Mouse (Mus musculus): ENCODE results near the gene Lrrc57. TPM values are rescaled to one million over a fixed set of nuclear protein-coding genes. Genes with fewer than 3 reads are reported as not detected.

Lrrc57 gene
- polyA plus RNA-seq, 1 experiment from 2014 or later = 26.0 TPM

DNA sequence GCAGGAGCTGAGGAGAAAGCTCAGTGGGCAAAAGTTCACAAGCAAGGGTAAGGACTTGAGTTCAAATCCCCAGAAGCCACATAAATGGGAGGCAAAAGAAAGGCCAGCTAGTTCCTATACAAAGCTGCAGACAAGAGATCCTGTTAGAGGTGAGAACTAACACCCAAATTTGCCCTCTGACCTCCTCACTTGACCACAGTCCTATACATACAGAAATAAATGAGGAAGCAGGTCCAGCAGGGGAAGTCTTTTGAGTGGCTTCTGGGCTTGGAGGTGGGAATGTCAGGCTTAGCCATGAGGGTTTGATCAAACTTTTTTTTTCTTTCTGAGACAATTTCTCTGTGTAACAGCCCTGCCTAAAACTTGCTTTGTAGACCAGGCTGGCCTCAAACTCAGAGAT is 13.6 kb upstream of the Lrrc57 start:
- ATAC-seq (replicated peaks; ENCODE audit: insufficient number of reproducible peaks, low FRiP score, low TSS enrichment, low read depth) (no peak), DNase-seq (ENCODE audit: low spot score) (no peak)
- Histone ChIP-seq H3K36me3 (replicated peaks; ENCODE audit: control insufficient read depth, insufficient read depth, low read depth, low read length) (no peaks in the 10 kb centered on the region; the same call in 1 of the 2 replicates), H3K4me1 (ENCODE audit: control insufficient read depth, insufficient read depth, low read length) (no peaks in the 10 kb centered on the region), H3K27ac (replicated peaks; ENCODE audit: low read depth, low read length) (no peak overlapping the region), H3K27me3 (ENCODE audit: control insufficient read depth, insufficient read depth, low read length) (no peaks in the 10 kb centered on the region), H3K4me3 (ENCODE audit: low read depth, low read length) (no peak overlapping the region), H3K9me3 (replicated peaks; ENCODE audit: control insufficient read depth, low read length) (no peaks in the 10 kb centered on the region), H3K9ac (replicated peaks; ENCODE audit: low read length) (no peak overlapping the region), H3K4me2 (ENCODE audit: low read depth, low read length) (no peak overlapping the region)

DNA sequence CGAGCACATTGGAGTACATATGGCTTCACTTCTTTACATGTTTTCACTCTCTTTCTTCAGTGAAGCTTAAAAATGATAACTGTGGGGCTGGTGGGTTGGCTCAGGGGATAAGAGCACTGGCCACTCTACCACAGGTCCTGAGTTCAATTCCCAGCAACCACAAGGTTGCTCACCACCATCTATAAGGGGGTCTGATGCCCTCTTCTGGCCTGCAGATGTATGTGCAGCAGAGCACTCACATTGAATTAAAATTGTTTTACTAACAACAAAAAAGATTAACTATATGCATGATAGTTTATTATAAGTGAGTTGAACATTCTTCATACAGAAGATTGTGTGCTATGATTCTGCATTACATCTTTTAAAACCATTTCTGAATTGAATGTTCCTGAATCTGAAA is 10.2 kb upstream of the Lrrc57 start:
- no peak for ATAC-seq (replicated peaks; ENCODE audit: insufficient number of reproducible peaks, low FRiP score, low TSS enrichment, low read depth)
- no peak overlapping the region for H3K4me2 ChIP-seq (ENCODE audit: low read depth, low read length)
- H3K9ac ChIP-seq (replicated peaks; ENCODE audit: low read length) = no peak overlapping the region
- no peaks in the 10 kb centered on the region for H3K27me3 ChIP-seq (ENCODE audit: control insufficient read depth, insufficient read depth, low read length)
- no peak overlapping the region for H3K4me3 ChIP-seq (ENCODE audit: low read depth, low read length)
- 88% methylated on average over 1 of the region's 1 CpGs for WGBS
- no peaks in the 10 kb centered on the region for H3K9me3 ChIP-seq (replicated peaks; ENCODE audit: control insufficient read depth, low read length)
- H3K4me1 ChIP-seq (ENCODE audit: control insufficient read depth, insufficient read depth, low read length) = no peaks in the 10 kb centered on the region
- no peak overlapping the region for H3K27ac ChIP-seq (replicated peaks; ENCODE audit: low read depth, low read length)
- no peak for DNase-seq (ENCODE audit: low spot score)
- no peaks in the 10 kb centered on the region; the same call in 1 of the 2 replicates for H3K36me3 ChIP-seq (replicated peaks; ENCODE audit: control insufficient read depth, insufficient read depth, low read depth, low read length)

DNA sequence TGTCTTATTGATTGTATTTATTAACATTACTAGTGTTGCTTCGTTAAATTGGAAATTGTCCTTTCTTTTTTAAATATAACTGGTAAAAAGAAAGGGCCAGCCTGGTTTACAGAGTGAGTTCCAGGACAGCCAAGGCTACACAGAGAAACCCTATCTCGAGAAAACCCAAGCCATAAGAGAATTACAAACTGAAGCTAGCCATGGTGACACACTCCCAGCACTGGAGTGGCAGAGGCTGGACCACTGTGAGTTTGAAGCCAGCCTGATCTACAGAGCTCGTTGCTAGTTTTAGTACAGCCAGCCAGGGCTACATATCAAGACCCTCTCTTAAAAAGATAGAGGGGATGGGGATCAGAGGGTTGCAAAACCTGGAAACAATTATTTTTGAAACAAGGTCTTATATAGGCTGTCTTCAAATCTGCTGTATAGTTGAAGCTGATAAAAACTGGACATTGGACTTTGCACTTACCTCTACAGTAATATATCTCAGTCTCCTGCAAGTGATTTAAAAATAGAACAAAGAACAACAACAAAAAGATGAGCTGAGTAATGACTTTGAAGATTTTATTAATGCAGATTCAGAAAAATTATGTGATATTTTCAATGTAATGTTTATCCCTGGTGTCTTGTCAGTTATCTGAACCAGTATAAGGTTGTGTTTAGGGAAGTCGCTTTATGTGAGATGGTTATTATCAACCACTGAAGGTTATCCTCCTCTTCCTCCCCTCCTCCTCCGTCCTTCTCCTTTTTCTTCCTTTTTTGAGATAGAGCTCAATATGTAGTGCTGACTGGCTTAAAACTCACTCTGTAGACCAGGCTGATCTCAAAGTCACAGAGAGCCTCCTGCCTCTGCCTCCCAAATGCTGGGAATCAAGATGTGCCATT is 7.2 kb upstream of the Lrrc57 start:
- Histone ChIP-seq H3K36me3 (replicated peaks; ENCODE audit: control insufficient read depth, insufficient read depth, low read depth, low read length) (no peaks in the 10 kb centered on the region; the same call in none of the 2 replicates), H3K4me2 (ENCODE audit: low read depth, low read length) (no peak overlapping the region), H3K4me1 (ENCODE audit: control insufficient read depth, insufficient read depth, low read length) (no peaks in the 10 kb centered on the region), H3K27ac (replicated peaks; ENCODE audit: low read depth, low read length) (no peak overlapping the region), H3K9ac (replicated peaks; ENCODE audit: low read length) (no peak overlapping the region), H3K27me3 (ENCODE audit: control insufficient read depth, insufficient read depth, low read length) (no peaks in the 10 kb centered on the region), H3K4me3 (ENCODE audit: low read depth, low read length) (no peak overlapping the region), H3K9me3 (replicated peaks; ENCODE audit: control insufficient read depth, low read length) (no peaks in the 10 kb centered on the region)
- DNase-seq (ENCODE audit: low spot score) = no peak
- ATAC-seq (replicated peaks; ENCODE audit: insufficient number of reproducible peaks, low FRiP score, low TSS enrichment, low read depth) = no peak
- 88% methylated on average over 5 of the region's 5 CpGs for WGBS

DNA sequence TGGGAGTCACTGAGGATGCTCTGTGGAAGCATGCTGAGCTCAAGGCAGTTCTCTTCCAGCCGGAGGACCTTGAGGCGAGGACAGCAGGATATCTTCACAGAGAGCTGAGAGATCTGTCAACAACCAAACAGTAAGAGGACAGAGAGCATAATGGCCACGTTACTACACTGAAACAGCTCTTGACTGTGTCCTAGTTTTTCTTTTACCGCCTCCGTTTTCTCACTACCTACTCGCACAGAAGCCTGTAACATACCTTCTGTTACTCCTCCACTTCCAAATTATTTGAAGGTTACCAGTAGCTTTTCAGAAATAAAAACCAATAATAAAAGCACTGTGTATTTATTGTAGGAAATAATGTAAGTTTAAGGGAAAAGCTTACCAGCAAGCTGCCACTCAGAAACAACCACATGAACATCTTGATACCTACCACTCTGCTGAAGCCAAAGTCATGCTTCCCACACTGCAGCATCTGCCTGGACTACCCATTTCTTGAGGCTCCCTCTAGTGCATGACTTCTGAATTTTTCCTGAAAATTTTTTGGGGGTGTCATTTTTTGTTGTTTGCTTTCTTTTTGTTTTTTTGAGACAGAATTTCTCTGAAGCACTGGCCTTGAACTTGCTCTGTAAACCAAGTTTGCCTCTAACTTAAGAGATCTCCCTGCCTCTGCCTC is 3.2 kb downstream of the Lrrc57 start:
- no peaks in the 10 kb centered on the region for H3K27me3 ChIP-seq (ENCODE audit: control insufficient read depth, insufficient read depth, low read length)
- no peaks in the 10 kb centered on the region for H3K9me3 ChIP-seq (replicated peaks; ENCODE audit: control insufficient read depth, low read length)
- DNase-seq (ENCODE audit: low spot score) (peak; percentile 9), ATAC-seq (replicated peaks; ENCODE audit: insufficient number of reproducible peaks, low FRiP score, low TSS enrichment, low read depth) (no peak)
- H3K9ac ChIP-seq (replicated peaks; ENCODE audit: low read length) = no peak overlapping the region
- no peak overlapping the region for H3K4me3 ChIP-seq (ENCODE audit: low read depth, low read length)
- H3K4me1 ChIP-seq (ENCODE audit: control insufficient read depth, insufficient read depth, low read length) = no peaks in the 10 kb centered on the region
- H3K4me2 ChIP-seq (ENCODE audit: low read depth, low read length) = no peak overlapping the region
- no peak overlapping the region for H3K27ac ChIP-seq (replicated peaks; ENCODE audit: low read depth, low read length)
- WGBS = 86% methylated on average over 6 of the region's 6 CpGs
- no peaks in the 10 kb centered on the region for H3K36me3 ChIP-seq (replicated peaks; ENCODE audit: control insufficient read depth, insufficient read depth, low read depth, low read length)

DNA sequence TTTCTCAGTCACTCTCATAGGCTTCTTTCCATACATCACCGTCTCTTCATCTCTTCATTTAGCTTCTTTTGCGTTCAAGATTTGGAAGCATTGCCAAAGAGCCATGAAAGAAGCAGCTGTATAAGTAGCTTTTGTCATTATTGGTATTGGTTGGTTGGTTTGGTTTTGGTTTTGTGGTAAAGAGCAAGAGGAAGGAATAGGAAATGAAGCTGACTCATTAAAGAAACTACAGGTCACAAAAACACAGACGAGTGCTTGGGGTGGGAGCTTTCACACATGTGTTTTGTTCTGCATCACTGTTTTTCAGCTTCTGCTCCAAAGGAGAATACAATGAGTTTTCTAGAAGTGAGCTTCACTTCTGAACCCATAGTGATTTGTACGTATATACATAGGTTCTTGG is 9.8 kb downstream of the Lrrc57 start:
- Histone ChIP-seq H3K4me2 (ENCODE audit: low read depth, low read length) (no peak overlapping the region), H3K9ac (replicated peaks; ENCODE audit: low read length) (no peak overlapping the region), H3K4me3 (ENCODE audit: low read depth, low read length) (no peak overlapping the region), H3K9me3 (replicated peaks; ENCODE audit: control insufficient read depth, low read length) (no peaks in the 10 kb centered on the region), H3K36me3 (replicated peaks; ENCODE audit: control insufficient read depth, insufficient read depth, low read depth, low read length) (peaks cover 2% of the 10 kb centered on the region), H3K27me3 (ENCODE audit: control insufficient read depth, insufficient read depth, low read length) (no peaks in the 10 kb centered on the region), H3K27ac (replicated peaks; ENCODE audit: low read depth, low read length) (no peak overlapping the region), H3K4me1 (ENCODE audit: control insufficient read depth, insufficient read depth, low read length) (no peaks in the 10 kb centered on the region)
- DNase-seq (ENCODE audit: low spot score) = no peak
- no peak for ATAC-seq (replicated peaks; ENCODE audit: insufficient number of reproducible peaks, low FRiP score, low TSS enrichment, low read depth)
- 93% methylated on average over 4 of the region's 4 CpGs for WGBS

DNA sequence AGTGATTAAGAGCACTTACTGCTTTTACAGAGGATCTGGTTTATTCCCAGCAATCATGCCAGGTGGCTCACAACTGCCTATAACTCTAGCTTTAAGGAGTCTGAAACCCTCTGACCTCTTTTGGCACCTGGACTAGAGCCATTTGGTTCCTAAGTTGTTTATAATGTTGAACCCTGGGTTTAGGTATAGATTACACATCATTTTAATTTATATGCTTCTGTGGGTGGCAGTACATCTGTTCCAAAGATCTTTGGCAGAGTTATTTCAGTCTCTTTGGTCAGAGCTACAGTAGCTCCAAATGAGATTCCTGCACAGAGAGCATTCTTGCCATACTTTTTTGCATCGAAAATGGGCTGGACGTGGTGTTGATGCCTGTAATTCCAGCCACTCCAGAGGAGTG is 11.6 kb downstream of the Lrrc57 start:
- WGBS = 91% methylated on average over 2 of the region's 2 CpGs
- Histone ChIP-seq H3K27me3 (ENCODE audit: control insufficient read depth, insufficient read depth, low read length) (no peaks in the 10 kb centered on the region), H3K36me3 (replicated peaks; ENCODE audit: control insufficient read depth, insufficient read depth, low read depth, low read length) (peaks cover 4% of the 10 kb centered on the region)

DNA sequence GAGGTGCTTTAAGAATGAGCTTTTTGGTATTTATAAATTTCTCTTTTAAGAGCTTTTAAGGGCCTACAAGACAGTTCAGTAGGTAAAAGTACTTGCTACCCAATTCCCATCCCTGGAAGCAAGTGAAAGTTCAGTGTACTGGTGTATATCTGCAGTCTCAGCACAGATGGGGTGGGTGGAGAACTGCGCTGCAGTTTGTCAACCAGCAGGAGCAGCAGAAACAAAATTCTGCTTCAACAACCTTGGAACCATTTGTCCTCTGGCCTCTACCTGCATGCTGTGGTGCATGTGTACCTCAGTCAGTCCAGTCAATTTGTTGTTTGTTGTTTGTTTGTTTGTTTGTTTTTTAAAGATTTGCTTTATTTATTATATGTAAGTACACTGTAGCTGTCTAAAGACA is 17.1 kb downstream of the Lrrc57 start:
- Histone ChIP-seq H3K4me2 (ENCODE audit: low read depth, low read length) (no peak overlapping the region), H3K9ac (replicated peaks; ENCODE audit: low read length) (no peak overlapping the region), H3K27me3 (ENCODE audit: control insufficient read depth, insufficient read depth, low read length) (no peaks in the 10 kb centered on the region), H3K27ac (replicated peaks; ENCODE audit: low read depth, low read length) (no peak overlapping the region), H3K4me3 (ENCODE audit: low read depth, low read length) (no peak overlapping the region), H3K36me3 (replicated peaks; ENCODE audit: control insufficient read depth, insufficient read depth, low read depth, low read length) (peaks cover 4% of the 10 kb centered on the region), H3K9me3 (replicated peaks; ENCODE audit: control insufficient read depth, low read length) (no peaks in the 10 kb centered on the region), H3K4me1 (ENCODE audit: control insufficient read depth, insufficient read depth, low read length) (no peaks in the 10 kb centered on the region)
- WGBS = 100% methylated on average over 1 of the region's 1 CpGs
- DNase-seq (ENCODE audit: low spot score) (no peak), ATAC-seq (replicated peaks; ENCODE audit: insufficient number of reproducible peaks, low FRiP score, low TSS enrichment, low read depth) (no peak)

More for the DNA sequence above, 11.6 kb downstream of the Lrrc57 start:
- no peak overlapping the region for H3K27ac ChIP-seq (replicated peaks; ENCODE audit: low read depth, low read length)
- no peak overlapping the region for H3K4me2 ChIP-seq (ENCODE audit: low read depth, low read length)
- ATAC-seq (replicated peaks; ENCODE audit: insufficient number of reproducible peaks, low FRiP score, low TSS enrichment, low read depth) (no peak), DNase-seq (ENCODE audit: low spot score) (no peak)
- no peak overlapping the region for H3K4me3 ChIP-seq (ENCODE audit: low read depth, low read length)
- H3K4me1 ChIP-seq (ENCODE audit: control insufficient read depth, insufficient read depth, low read length) = no peaks in the 10 kb centered on the region
- H3K9me3 ChIP-seq (replicated peaks; ENCODE audit: control insufficient read depth, low read length) = no peaks in the 10 kb centered on the region
- H3K9ac ChIP-seq (replicated peaks; ENCODE audit: low read length) = no peak overlapping the region

DNA sequence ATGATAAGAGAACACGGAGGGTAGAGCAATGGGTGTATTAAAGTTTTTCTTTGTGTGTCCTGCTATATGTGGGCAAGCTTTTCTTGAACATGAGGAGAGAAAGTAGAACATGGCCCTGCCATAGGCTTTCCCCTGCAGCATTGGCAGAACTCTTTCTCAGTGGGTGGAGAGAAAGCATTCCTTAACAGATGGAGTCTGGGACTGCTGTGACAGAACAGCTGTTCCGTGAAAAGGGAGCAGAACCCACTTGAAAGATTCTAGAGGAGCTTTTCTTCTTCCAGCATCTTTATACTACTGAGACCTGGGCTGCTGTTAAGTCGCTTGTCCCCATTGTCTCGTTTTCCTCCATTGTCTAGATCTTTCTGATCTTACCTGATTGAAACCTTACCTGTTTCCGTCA is 19.6 kb downstream of the Lrrc57 start:
- Histone ChIP-seq H3K27me3 (ENCODE audit: control insufficient read depth, insufficient read depth, low read length) (no peaks in the 10 kb centered on the region), H3K4me1 (ENCODE audit: control insufficient read depth, insufficient read depth, low read length) (no peaks in the 10 kb centered on the region), H3K27ac (replicated peaks; ENCODE audit: low read depth, low read length) (no peak overlapping the region), H3K9ac (replicated peaks; ENCODE audit: low read length) (no peak overlapping the region), H3K36me3 (replicated peaks; ENCODE audit: control insufficient read depth, insufficient read depth, low read depth, low read length) (peaks cover 2% of the 10 kb centered on the region; the same call in 1 of the 2 replicates), H3K4me3 (ENCODE audit: low read depth, low read length) (no peak overlapping the region), H3K9me3 (replicated peaks; ENCODE audit: control insufficient read depth, low read length) (no peaks in the 10 kb centered on the region), H3K4me2 (ENCODE audit: low read depth, low read length) (no peak overlapping the region)
- 83% methylated on average over 5 of the region's 5 CpGs for WGBS
- DNase-seq (ENCODE audit: low spot score) = no peak
- ATAC-seq (replicated peaks; ENCODE audit: insufficient number of reproducible peaks, low FRiP score, low TSS enrichment, low read depth) = no peak
